Mouse (Mus musculus) T-helper 1 cell (primary cell): ENCODE data around the gene Tmem167b.

Experiments
- in situ Hi-C: fragments of 300-600 bp; cut with MboI, MseI; formaldehyde crosslinking; loops from one replicate; pipeline ENCODE4 v1.15.1; 2025; ENCODE audit warnings: high pct_unique_total_duplicates

Gene Tmem167b

GRCm38 (mm10) chr3:108537303-108537702, 25.0 kb downstream of the Tmem167b start:
- in situ Hi-C loops = no loop called here

- in situ Hi-C loops = no loop called here
Observed at GRCm38 (mm10) chr3:108536517-108537260, 25.6 kb downstream of the Tmem167b start, which contains the start of gene 5330417C22Rik. Gene 5330417C22Rik, minus strand, starts transcription at chr3:108536536.

- in situ Hi-C loops = no loop called here
Observed at GRCm38 (mm10) chr3:108535896-108536516, 26.3 kb downstream of the Tmem167b start.

- in situ Hi-C loops = no loop called here
Observed at GRCm38 (mm10) chr3:108533951-108534350, 28.3 kb downstream of the Tmem167b start, which contains the start of gene 1700013F07Rik. Gene 1700013F07Rik, plus strand, starts transcription at chr3:108534150.

GRCm38 (mm10) chr3:108533114-108533885, 29.0 kb downstream of the Tmem167b start:
- in situ Hi-C loops = no loop called here

- in situ Hi-C loops = no loop called here
Observed at GRCm38 (mm10) chr3:108528489-108528888, 33.8 kb downstream of the Tmem167b start.

- in situ Hi-C loops = no loop called here
Observed at GRCm38 (mm10) chr3:108523415-108523814, 38.9 kb downstream of the Tmem167b start.

GRCm38 (mm10) chr3:108518276-108518675, 44.0 kb downstream of the Tmem167b start:
- in situ Hi-C loops = no loop called here

GRCm38 (mm10) chr3:108513465-108513864, 48.8 kb downstream of the Tmem167b start:
- in situ Hi-C loops = no loop called here

- in situ Hi-C loops = no loop called here
Observed at GRCm38 (mm10) chr3:108510716-108511483, 51.4 kb downstream of the Tmem167b start.

- in situ Hi-C loops = no loop called here
Observed at GRCm38 (mm10) chr3:108510156-108510555, 52.1 kb downstream of the Tmem167b start.

- in situ Hi-C loops = no loop called here
Observed at GRCm38 (mm10) chr3:108508745-108509474, 53.4 kb downstream of the Tmem167b start.
